16 mouse cellular contexts compared by ENCODE assay signal in the genomic region with DNA sequence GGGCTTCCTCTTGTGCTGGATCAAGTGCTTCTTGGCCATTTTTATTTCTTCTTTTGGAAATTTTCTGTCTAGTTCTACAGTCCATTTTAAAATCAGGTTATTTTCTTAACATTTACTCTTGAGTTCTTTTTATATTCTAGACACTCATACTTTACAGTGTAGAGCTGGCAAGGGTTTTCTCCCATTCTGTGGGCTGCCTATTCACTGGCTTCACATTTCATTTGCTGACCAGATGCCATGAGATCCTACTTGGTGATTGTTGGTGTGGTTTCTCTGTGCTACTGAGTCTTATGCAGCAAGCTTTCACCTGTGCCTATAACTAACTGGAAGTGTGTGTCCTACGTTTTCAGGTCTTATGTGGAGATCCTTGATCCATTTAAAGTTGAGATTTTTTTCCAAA.
"Had no signal": no experiment of that assay in that cellular context is flagged by ENCODE, and none has a peak within 500 bp of the region (broad histone marks: within the 10 kb centered on the region; RNA-seq: fewer than 3 reads in every experiment).

No protein-coding gene starts in this region.

- H3K9ac ChIP-seq: neural tube, embryonic 13.5 days; neural tube, embryonic 15.5 days; stomach, embryonic 15.5 days had no signal

- H3K27me3 ChIP-seq: neural tube, embryonic 13.5 days; neural tube, embryonic 15.5 days; stomach, embryonic 15.5 days had no signal

- H3K4me2 ChIP-seq: neural tube, embryonic 13.5 days; neural tube, embryonic 15.5 days; stomach, embryonic 15.5 days had no signal

- H3K4me3 ChIP-seq: neural tube, embryonic 13.5 days; neural tube, embryonic 15.5 days; stomach, embryonic 15.5 days had no signal

- H3K27ac ChIP-seq: neural tube, embryonic 13.5 days; neural tube, embryonic 15.5 days; stomach, embryonic 15.5 days; stomach, postnatal 0 days had no signal

- H3K9me3 ChIP-seq: neural tube, embryonic 13.5 days; neural tube, embryonic 15.5 days; stomach, embryonic 15.5 days had no signal

- H3K4me1 ChIP-seq: neural tube, embryonic 13.5 days; neural tube, embryonic 15.5 days; stomach, embryonic 15.5 days had no signal

- DNase-seq: retina, postnatal 1 day; right cerebral cortex, adult 18-20 months; right cerebral cortex, postnatal 14 days; right cerebral cortex, postnatal 25 days; right cerebral cortex, postnatal 4 days; spleen, adult 18-20 months; thymus, adult 18-20 months; thymus, adult 2 months; thymus, postnatal 14 days; thymus, postnatal 25 days; thymus, postnatal 36 days; thymus, postnatal 4 days had no signal

- H3K36me3 ChIP-seq: neural tube, embryonic 15.5 days; stomach, embryonic 15.5 days had no signal
